Mouse (Mus musculus): ENCODE measurements around the gene Dedd.
"Not testable (repeated sequence)": the region's sequence is repeated elsewhere in the genome, so short reads cannot be mapped to it uniquely, and the experiment has no call there.

Gene Dedd

DNA sequence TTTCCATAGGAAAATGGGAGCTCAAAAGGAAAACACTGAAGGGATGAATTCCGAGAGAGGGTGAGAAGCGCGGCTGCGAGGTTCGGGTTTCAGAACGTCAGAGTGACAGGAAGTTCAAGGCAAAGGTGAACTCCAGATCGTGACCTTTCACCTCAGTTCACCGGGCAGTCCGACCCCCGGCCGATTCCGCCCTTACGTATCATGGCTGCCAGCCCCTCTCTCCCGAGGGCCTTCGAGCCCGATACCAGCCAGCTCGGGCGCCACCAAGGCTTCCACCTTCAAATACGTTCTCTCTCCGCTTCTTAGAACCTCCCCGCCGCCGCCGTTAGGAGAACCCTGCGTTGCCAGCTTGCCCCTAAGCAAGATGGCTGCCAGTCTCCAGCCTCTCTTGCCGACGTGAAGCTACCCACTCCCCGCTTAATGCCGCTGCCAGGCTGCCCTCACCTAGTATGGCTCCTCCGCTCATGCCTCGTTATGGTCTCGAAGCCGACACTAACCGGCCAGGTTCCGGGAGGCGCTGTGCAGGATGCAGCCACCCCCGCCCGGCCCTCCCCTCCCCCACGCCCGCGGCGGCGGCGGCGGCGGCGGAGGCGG is at the start of gene Dedd:
Gene Dedd (plus strand): TSS at position 307 of the 594 bp plus-strand sequence.
- peak; percentile 96 for DNase-seq (ENCODE audit: low read depth, low spot score)

DNA sequence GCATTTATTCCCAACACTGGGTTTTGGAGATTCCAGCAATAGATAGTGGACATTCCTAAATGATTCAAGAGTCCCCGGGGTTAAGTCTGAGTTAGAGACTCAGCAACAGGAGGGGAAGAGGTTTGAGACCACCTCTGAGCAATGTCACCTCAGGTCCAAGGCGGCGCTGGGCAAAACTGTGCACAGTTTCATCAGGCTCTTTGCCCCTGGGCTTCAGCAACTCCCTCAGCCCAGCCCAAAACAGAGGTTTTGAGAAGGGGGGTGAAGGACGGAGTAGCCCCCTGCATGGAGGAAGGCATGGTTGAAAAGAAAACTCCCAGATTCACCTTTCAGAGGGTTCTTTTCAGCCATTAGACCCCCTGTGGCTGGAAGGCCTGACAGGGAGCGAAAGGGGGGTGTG is 49.2 kb upstream of the Dedd start:
- no peak for DNase-seq (ENCODE audit: low read depth, low spot score)

DNA sequence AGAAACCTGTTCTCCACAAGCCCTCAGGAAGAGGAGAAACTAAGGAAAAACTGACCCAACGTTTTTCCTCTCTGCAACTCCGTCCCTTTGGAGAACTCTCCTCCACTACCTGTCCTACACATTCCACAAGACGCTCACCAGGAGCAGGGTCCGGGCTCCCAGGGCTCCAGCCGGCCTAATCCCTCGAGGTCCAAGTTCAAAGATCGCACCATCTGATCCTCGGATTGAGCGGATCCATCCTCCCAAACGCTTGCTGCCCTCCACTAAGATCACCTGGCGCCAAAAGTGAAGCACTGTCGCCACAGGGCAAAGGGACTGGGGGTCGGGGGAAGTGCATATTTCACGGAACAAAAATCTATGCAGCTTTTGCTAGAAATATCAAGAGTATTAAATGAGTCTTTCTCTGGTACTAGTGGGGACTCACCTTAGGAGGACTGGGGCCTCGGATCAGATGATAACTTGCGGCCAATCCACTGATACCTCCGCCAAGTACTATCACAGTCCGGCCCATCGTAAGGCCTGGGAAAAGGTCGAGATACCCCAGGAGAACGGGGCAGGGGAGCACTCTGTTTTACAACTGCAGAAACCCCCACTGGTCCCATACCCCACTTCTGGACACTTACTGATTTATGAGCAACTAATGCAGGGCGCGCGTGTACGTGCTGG is 48.6 kb upstream of the Dedd start:
- DNase-seq (ENCODE audit: low read depth, low spot score), result no peak

GRCm38 (mm10) chr1:171280916-171281527 is 47.9 kb upstream of the Dedd start, which contains the start of gene Ppox:
Gene Ppox, minus strand, starts transcription at chr1:171281186.
- peak; percentile 99 for DNase-seq (ENCODE audit: low read depth, low spot score)

GRCm38 (mm10) chr1:171281528-171281923 is 47.4 kb upstream of the Dedd start:
- peak; percentile 91 for DNase-seq (ENCODE audit: low read depth, low spot score)

DNA sequence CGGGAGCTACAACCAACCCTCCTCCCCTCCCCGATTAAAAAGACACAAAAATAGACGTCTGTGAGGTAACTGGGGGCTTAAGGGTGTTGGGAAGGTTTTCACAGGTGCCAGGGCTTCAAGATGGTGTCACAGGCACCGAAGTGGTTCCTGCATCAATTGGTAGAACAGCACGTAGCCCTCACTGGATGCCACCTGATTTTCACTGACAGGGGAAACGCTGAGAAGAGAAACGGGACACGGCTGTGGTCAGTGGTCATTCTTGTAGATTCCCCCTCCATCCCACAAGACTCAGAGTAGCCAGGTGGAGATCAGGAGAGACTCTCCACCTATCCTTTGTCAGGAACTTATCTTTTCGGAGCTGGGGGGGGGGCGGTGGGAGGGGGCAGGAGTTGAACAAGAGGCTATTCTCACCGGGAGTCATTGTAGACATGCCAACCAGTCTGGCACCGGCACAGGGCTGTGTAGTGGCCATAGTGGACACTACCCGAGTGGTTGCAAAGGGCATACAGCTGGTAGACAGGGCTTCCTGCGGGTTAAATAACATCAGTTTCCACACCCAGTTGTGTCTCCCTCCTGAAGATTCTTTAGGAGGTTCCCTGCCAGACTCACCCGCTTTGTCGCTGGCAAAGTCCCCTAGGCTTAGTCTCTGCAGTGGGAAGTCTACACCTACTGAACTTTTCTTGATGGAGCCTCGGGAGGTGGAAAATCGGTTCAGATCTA is 46.7 kb upstream of the Dedd start:
- DNase-seq (ENCODE audit: low read depth, low spot score), result no peak

GRCm38 (mm10) chr1:171283188-171284160 is 45.5 kb upstream of the Dedd start:
- DNase-seq (ENCODE audit: low read depth, low spot score), result no peak

- DNase-seq (ENCODE audit: low read depth, low spot score), result no peak
Observed at GRCm38 (mm10) chr1:171284491-171284890, 44.5 kb upstream of the Dedd start.

GRCm38 (mm10) chr1:171285096-171285892 is 43.7 kb upstream of the Dedd start:
- no peak for DNase-seq (ENCODE audit: low read depth, low spot score)

DNA sequence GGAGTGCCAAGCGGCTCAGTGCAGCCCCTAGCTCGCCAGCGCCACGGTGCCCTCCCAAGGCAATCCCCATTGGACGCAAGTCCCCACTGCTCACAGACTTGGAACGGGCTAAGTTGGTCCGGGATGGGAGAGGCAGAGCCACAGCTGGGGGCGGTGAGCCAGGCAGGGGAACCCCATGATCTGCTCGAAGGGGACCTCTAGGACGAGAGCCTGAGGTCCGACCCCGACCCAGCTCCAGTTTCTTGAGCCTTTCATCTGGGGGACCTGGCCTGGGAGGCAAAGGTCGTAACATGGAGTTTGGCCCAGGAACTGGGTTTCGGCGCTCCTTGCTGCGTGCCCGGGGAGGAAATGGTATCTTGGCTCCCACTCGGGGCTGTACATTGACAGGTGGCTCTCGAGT is 42.4 kb upstream of the Dedd start:
- DNase-seq (ENCODE audit: low read depth, low spot score), result no peak

DNA sequence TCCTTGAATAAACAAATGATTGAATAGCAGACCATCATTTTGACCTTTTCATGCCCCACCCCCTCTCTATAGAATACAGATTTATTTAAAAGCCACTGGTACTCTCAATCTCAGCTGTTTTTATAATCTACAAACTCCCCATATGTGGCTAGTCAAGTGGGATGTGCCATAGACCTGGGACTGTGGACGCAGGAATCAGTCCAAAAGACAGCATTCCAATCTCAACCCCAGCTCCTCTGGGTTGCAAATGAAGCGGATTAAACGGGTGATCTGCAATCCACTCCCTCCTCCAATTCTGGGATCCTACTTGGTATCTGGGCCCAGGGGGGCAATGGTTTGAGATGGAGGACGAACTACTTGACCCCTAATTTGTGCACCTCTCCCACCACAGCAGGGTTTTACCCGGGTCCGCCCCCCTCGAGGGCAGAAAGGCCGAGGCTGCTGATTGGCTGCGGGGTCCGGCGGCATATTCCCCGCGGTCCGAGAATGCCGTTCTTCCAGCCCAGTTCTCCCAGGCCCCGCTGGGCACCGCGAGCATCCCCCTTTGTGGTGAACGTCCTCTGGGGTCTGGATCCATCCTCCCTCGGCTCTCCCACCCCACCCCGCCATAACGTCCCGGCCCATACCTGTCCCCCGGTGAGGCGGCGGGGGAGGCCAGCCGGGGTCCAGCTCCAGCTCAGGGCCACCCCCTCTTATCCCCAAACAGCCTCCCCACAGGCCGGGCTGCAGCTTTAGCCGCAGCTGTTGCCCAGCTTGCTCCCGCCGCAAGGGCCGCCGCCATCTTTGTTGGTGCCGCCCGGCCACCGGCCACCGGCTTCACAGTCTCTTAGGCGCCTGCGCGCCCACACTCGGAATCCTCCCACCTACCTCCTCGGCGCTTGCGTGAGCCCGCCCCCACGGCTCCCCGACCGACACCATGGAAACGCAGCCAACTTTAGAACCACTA is 41.5 kb upstream of the Dedd start, which contains the start of gene Usp21:
Gene Usp21 (minus strand): TSS at position 856 of the 946 bp plus-strand sequence.
- DNase-seq (ENCODE audit: low read depth, low spot score), result peak; percentile 93

DNA sequence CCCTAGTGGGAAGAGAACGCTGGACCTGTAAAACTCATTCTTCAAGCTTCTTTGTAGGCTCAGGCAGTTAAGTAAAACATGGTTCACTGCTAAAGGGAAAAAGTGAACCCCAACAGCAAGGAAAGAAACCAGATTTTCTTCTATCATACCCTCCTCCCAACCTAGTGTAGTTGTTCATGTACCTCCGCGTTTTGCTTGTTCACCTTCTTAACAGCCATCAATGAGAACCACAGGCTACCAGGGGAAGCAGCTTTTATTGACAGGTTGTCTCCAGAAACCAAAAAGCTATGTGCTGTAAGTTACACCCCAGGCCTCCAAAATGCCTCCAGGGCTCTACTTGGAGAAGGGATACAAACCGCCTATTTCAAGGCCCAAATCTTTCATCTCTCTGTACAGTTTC is 40.6 kb upstream of the Dedd start:
- no peak for DNase-seq (ENCODE audit: low read depth, low spot score)

DNA sequence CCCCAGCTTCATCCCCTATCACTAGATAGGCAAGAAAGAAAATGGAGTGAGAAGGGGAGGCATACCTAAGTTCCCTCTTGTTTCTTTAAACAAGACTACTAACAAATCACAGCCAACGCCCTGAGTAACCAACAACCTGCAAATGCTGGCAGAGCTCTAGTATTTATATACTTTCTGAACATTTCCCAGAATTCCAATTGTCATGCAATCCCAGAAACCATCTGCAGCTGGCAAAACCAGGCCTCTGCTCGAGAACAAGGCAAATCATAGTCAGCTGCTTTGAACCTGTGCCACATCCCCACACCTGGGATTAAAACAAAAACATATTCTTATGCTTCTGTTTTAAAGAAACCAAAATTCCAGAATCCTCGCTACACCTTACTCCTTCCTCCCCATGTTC is 35.6 kb upstream of the Dedd start:
- DNase-seq (ENCODE audit: low read depth, low spot score), result peak; percentile 54

- DNase-seq (ENCODE audit: low read depth, low spot score), result peak; percentile 44
Observed at GRCm38 (mm10) chr1:171293906-171294297, 35.0 kb upstream of the Dedd start.

- DNase-seq (ENCODE audit: low read depth, low spot score), result peak; percentile 96
Observed at GRCm38 (mm10) chr1:171294298-171295062, 34.5 kb upstream of the Dedd start, which contains the start of gene Ufc1. Gene Ufc1, minus strand, starts transcription at chr1:171295024.

- no peak for DNase-seq (ENCODE audit: low read depth, low spot score)
Observed at GRCm38 (mm10) chr1:171295063-171295402, 33.9 kb upstream of the Dedd start.

DNA sequence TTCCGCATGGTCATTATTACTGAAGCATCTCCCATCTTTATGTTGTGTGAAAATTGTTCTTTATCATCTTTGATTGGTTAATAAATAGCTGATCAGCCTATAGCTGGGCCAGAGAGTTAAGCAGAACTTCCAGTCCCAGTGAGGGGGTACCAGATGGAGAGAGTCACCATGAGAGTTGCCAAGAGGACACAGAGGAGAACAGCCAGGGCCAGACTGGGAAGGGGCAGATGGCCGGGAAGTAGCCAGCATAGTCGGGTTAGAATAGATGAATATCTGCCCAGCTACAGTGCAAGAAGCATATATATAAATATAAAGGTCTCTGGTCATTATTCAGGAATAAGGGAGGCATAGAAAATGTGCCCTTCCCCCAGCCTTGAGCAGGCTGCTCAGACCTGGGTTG is 30.7 kb upstream of the Dedd start:
- DNase-seq (ENCODE audit: low read depth, low spot score), result no peak

DNA sequence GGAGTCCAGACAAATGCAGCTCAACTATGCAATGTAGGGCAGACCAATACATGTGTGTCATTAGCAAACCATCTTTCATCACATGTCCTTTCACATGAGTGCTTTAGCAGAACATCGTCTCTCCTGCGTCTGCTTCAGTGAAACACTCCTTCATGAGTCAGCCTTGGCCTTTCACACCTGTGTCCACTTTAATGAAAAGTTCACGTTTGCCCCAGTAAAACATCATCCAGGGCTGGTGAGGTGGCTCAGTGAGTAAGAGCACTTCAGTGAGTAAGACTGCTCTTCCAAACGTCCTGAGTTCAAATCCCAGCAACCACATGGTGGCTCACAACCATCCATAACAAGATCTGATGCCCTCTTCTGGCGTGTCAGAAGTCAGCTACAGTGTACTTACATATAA is 22.8 kb upstream of the Dedd start:
- not testable (repeated sequence) for DNase-seq (ENCODE audit: low read depth, low spot score)
